Comparison of ENCODE assay signal across 12 mouse cellular contexts in genomic region chr5:44258163-44258562, GRCm38 (mm10). TPM values are rescaled to one million over a fixed set of nuclear protein-coding genes. Genes with fewer than 3 reads are reported as not detected.
DNase-seq lines count a peak whose midpoint lies in the region; ATAC-seq and TF ChIP-seq lines count a peak whose summit lies in the region.
"Had no signal": no experiment of that assay in that cellular context is flagged by ENCODE, and none has a peak within 500 bp of the region (broad histone marks: within the 10 kb centered on the region; RNA-seq: fewer than 3 reads in every experiment).

No protein-coding gene starts in this region.

- H3K9me3 ChIP-seq in liver, postnatal 0 days (ENCODE audit: low read length), result no peaks in the 10 kb centered on the region
- H3K9me3 ChIP-seq: embryonic facial prominence, embryonic 15.5 days; kidney, embryonic 15.5 days; neural tube, embryonic 15.5 days had no signal

- H3K4me2 ChIP-seq in liver, postnatal 0 days (ENCODE audit: low read depth, low read length), result no peak overlapping the region
- H3K4me2 ChIP-seq: embryonic facial prominence, embryonic 15.5 days; kidney, embryonic 15.5 days; neural tube, embryonic 15.5 days had no signal

- no peak for TF ChIP-seq POLR2A in thymus, adult 2 months (IDR thresholded peaks at IDR 0.05; ENCODE audit: control insufficient read depth, extremely low read depth, insufficient read depth, low read length, poor library complexity)

- peak; percentile 70 for TF ChIP-seq CTCF in liver, postnatal 0 days (IDR thresholded peaks at IDR 0.05; ENCODE audit: low read depth)
- TF ChIP-seq CTCF in thymus, adult 2 months (IDR thresholded peaks at IDR 0.05; ENCODE audit: borderline replicate concordance, control insufficient read depth, extremely low read depth, insufficient read depth, low read length, poor library complexity), result no peak

- no peaks in the 10 kb centered on the region for H3K4me1 ChIP-seq in liver, postnatal 0 days (ENCODE audit: insufficient read depth)
- no peaks in the 10 kb centered on the region for H3K4me1 ChIP-seq in thymus, adult 2 months (replicated peaks; ENCODE audit: control insufficient read depth, insufficient read depth, low read length)
- H3K4me1 ChIP-seq: embryonic facial prominence, embryonic 15.5 days; neural tube, embryonic 15.5 days had no signal

- 63% methylated on average over 1 of the region's 1 CpGs for WGBS in liver, postnatal 0 days (ENCODE audit: insufficient replicate concordance)
- 53% methylated on average over 1 of the region's 1 CpGs for whole genome bisulfite sequencing in thymus, adult 2 months

- ATAC-seq in liver, postnatal 0 days, result peak; percentile 38; the same call in 1 of the 2 replicates
- peak; percentile 88 for ATAC-seq in common myeloid progenitor, adult 5-6 weeks (replicated peaks; ENCODE audit: low read depth, poor library complexity, severe bottlenecking)

- H3K4me3 ChIP-seq in liver, postnatal 0 days (ENCODE audit: low read depth, low read length), result no peak overlapping the region
- H3K4me3 ChIP-seq in thymus, adult 2 months (ENCODE audit: control insufficient read depth, insufficient read depth, low read length), result no peak overlapping the region
- H3K4me3 ChIP-seq: embryonic facial prominence, embryonic 15.5 days; kidney, embryonic 15.5 days; neural tube, embryonic 15.5 days had no signal

- no peaks in the 10 kb centered on the region for H3K27me3 ChIP-seq in liver, postnatal 0 days (ENCODE audit: insufficient read depth, low read length)
- H3K27me3 ChIP-seq in thymus, adult 2 months (ENCODE audit: control insufficient read depth, insufficient read depth, low read length), result no peaks in the 10 kb centered on the region
- H3K27me3 ChIP-seq: embryonic facial prominence, embryonic 15.5 days; kidney, embryonic 15.5 days; neural tube, embryonic 15.5 days had no signal

- intact Hi-C loops in left cerebral cortex, postnatal 36 days (cut with DNase I), result no loop called here

- no peak overlapping the region for H3K9ac ChIP-seq in liver, postnatal 0 days (replicated peaks)
- H3K9ac ChIP-seq: embryonic facial prominence, embryonic 15.5 days; kidney, embryonic 15.5 days; neural tube, embryonic 15.5 days had no signal

- TF ChIP-seq EP300 in liver, postnatal 0 days (IDR thresholded peaks at IDR 0.05; ENCODE audit: low read depth), result no peak

- no peak overlapping the region for H3K27ac ChIP-seq in liver, postnatal 0 days (ENCODE audit: low read depth)
- H3K27ac ChIP-seq in thymus, adult 2 months (ENCODE audit: control insufficient read depth, insufficient read depth, low read length), result no peak overlapping the region
- H3K27ac ChIP-seq: embryonic facial prominence, embryonic 15.5 days; kidney, embryonic 15.5 days; neural tube, embryonic 15.5 days had no signal

- peak; percentile 30 to 31 for DNase-seq in cerebellum, postnatal 10 days
- DNase-seq in cerebellum, adult 9-10 months, result no peak
- DNase-seq in liver, postnatal 0 days, result no peak
- DNase-seq in liver, result no peak
- DNase-seq in thymus, adult 2 months, result peak; percentile 39
- DNase-seq in right cerebral cortex, postnatal 36 days (ENCODE audit: low spot score in 2 of 2), result no peak
- DNase-seq in left cerebral cortex, postnatal 36 days (ENCODE audit: low spot score in 2 of 2), result no peak
- DNase-seq: left cerebral cortex, postnatal 4 days had no signal

- no peaks in the 10 kb centered on the region for H3K36me3 ChIP-seq in liver, postnatal 0 days (replicated peaks; ENCODE audit: insufficient read depth, low read length)
- no peaks in the 10 kb centered on the region for H3K36me3 ChIP-seq in thymus, adult 2 months (ENCODE audit: control insufficient read depth, insufficient read depth, low read length)
- H3K36me3 ChIP-seq: embryonic facial prominence, embryonic 15.5 days; kidney, embryonic 15.5 days; neural tube, embryonic 15.5 days had no signal

RNA-seq across cellular contexts. Expression of gene Tapt1, which starts 31.7 kb away (rescaled TPM):
- 29.8 and 33.3 TPM in 2 replicates for polyA plus RNA-seq in liver, postnatal 0 days (2015; fragmentation: Nextera tagmentation; extraction: Ambion mirVana)
- total RNA-seq in common myeloid progenitor, adult 5-6 weeks (2017), result 91.6 and 105 TPM in 2 replicates
- polyA plus RNA-seq in thymus, adult 2 months (2012; rRNA removed), result 204 and 242 TPM in 2 replicates
- 10 to 100 TPM; 44.8 to 53.0 TPM for total RNA-seq in left cerebral cortex, postnatal 36 days (2021)

Comparison
In these comparisons a context has a peak if more than half of its experiments do, and no peak if none do; other contexts are left out.
1. DNase-seq: peak in cerebellum, postnatal 10 days (2 of 2) and thymus, adult 2 months (single experiment); none in cerebellum, adult 9-10 months (single experiment), liver, postnatal 0 days (single experiment), liver (single experiment), right cerebral cortex, postnatal 36 days (0 of 2) and left cerebral cortex, postnatal 36 days (0 of 2).